Mouse (Mus musculus) limb, embryonic 12.5 days (tissue): ENCODE data around the gene Upf2. TPM values are rescaled to one million over a fixed set of nuclear protein-coding genes. Genes with fewer than 3 reads are reported as not detected.
"Not testable (repeated sequence)": the region's sequence is repeated elsewhere in the genome, so short reads cannot be mapped to it uniquely, and the experiment has no call there.

ENCODE experiments used
- ATAC-seq: fragments of 200-750 bp; cut with Nextera tagmentation; 2 replicates; pipeline ENCODE4 v1.8.0; 2017; ENCODE audit warnings: low read depth, moderate TSS enrichment; ENCODE audit not compliant: insufficient number of reproducible peaks, insufficient read depth, low FRiP score, low TSS enrichment
- H3K27ac ChIP-seq: fragments of 300-500 bp; sonication (generic); 2 replicates; pipeline ENCODE4 v1.5.1; 2016; ENCODE audit warnings: mild to moderate bottlenecking, moderate library complexity
- H3K27me3 ChIP-seq: fragments of 300-500 bp; sonication (generic); 2 replicates; pipeline ENCODE4 v1.6.1; 2016; ENCODE audit warnings: mild to moderate bottlenecking, moderate library complexity
- H3K36me3 ChIP-seq: fragments of 300-500 bp; sonication (generic); 2 replicates; pipeline ENCODE4 v1.6.1; 2016; ENCODE audit warnings: mild to moderate bottlenecking, moderate library complexity
- H3K4me1 ChIP-seq: fragments of 300-500 bp; sonication (generic); replicated peaks from 2 replicates; pipeline ENCODE4 v1.6.1; 2016
- H3K4me2 ChIP-seq: fragments of 300-500 bp; sonication (generic); 2 replicates; pipeline ENCODE4 v1.6.1; 2016; ENCODE audit warnings: mild to moderate bottlenecking, moderate library complexity
- H3K4me3 ChIP-seq: fragments of 300-500 bp; sonication (generic); replicated peaks from 2 replicates; pipeline ENCODE4 v1.5.1; 2016; ENCODE audit warnings: mild to moderate bottlenecking
- H3K9ac ChIP-seq: fragments of 300-500 bp; sonication (generic); replicated peaks from 2 replicates; pipeline ENCODE4 v1.6.1; 2016; ENCODE audit warnings: mild to moderate bottlenecking, moderate library complexity
- H3K9me3 ChIP-seq: fragments of 300-500 bp; sonication (generic); 2 replicates; pipeline ENCODE4 v1.6.1; 2016; ENCODE audit warnings: mild to moderate bottlenecking, moderate library complexity
- WGBS: fragments of 180-500 bp; shearing (Covaris S2); methylation state at CpG from one replicate; pipeline ENCODE4 v1.1.7; 2016; 5-methylcytosine and 5-hydroxymethylcytosine counted together
- polyA plus RNA-seq: library from polyadenylated mRNA; unstranded; fragments of >200 nt; fragmentation: Nextera tagmentation; extraction: Ambion mirVana; gene quantifications from 2 replicates; pipeline ENCODE4 v1.2.1, GENCODE M21; 2016

Gene Upf2
- polyA plus RNA-seq, 1 experiment from 2014 or later = 14.5 TPM

DNA sequence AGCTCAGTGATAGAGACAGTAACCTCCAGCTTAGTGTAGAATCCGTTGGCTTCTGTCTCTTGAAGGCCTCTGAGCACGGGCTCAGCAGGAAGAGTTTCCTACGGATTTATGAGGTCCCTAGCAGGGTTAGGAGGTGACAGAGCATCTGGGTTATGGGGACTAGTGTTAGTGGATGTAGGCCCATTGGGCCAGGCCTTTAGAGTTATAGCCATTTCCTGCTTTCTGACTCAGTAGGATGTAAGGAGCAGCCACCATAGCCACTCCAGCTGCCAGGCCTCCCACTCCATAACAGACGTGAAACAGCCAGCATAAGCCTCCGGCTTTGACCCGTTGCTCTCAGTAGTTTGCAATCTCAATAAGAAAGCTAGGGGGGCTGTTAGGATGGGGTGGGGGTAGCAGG is 15.2 kb upstream of the Upf2 start:
- 38% methylated on average over 6 of the region's 6 CpGs for WGBS

DNA sequence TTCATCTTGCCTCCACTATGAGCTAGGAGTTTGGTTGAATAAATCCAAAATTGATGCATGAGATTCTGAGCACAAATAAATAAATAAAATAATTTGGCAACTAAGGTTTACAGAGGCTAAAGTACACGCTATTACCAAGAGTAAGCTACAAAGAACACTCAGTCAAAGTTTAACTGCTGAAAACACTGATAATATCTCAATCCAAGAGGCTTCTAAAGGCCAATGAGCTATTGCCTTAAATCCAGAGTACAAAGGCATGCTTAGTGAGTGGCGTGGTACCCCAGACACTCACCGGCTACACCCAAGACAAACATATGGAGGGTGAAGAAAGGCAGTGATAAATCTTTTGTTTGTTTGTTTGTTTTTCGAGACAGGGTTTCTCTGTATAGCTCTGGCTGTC is 14.7 kb upstream of the Upf2 start:
- no peak overlapping the region for H3K4me3 ChIP-seq
- H3K4me2 ChIP-seq = no peak overlapping the region
- 85% methylated on average over 4 of the region's 4 CpGs for WGBS
- no peaks in the 10 kb centered on the region for H3K27me3 ChIP-seq
- no peaks in the 10 kb centered on the region for H3K4me1 ChIP-seq
- H3K9me3 ChIP-seq = no peaks in the 10 kb centered on the region
- H3K36me3 ChIP-seq = 0 out of 2 replicates have a peak, but pooled peaks cover 5% of the 10 kb centered on the region
- ATAC-seq = no peak
- H3K27ac ChIP-seq = no peak overlapping the region
- no peak overlapping the region for H3K9ac ChIP-seq

More for the DNA sequence above, 15.2 kb upstream of the Upf2 start:
- Histone ChIP-seq H3K36me3 (peaks cover 7% of the 10 kb centered on the region; the same call in 1 of the 2 replicates), H3K4me3 (no peak overlapping the region), H3K9ac (no peak overlapping the region), H3K9me3 (no peaks in the 10 kb centered on the region), H3K4me1 (no peaks in the 10 kb centered on the region), H3K27ac (no peak overlapping the region), H3K4me2 (no peak overlapping the region), H3K27me3 (no peaks in the 10 kb centered on the region)
- ATAC-seq = no peak

DNA sequence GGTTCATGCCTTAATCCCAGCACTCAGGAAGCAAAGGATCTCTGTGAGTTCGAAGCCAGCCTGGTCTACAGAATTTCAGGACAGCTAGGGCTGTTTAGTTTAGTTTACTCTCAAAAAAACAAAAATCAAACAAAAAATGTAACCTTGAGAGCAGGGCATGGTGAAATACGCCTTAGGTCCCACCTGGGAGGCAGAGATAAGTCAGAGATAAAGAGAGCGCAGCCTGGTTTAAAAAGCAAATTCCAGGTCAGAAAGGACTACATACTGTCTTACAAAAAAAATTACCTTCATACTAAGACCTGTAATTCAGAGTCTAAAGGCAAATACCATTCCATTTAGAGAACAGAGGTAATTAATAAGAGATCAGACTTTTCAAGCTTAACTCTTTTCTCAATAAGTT is 11.9 kb upstream of the Upf2 start:
- H3K27ac ChIP-seq = no peak overlapping the region
- H3K9ac ChIP-seq = no peak overlapping the region
- peaks cover 5% of the 10 kb centered on the region for H3K4me1 ChIP-seq
- 92% methylated on average over 3 of the region's 3 CpGs for WGBS
- no peak for ATAC-seq
- H3K9me3 ChIP-seq = no peaks in the 10 kb centered on the region
- H3K4me2 ChIP-seq = no peak overlapping the region
- H3K36me3 ChIP-seq = no peaks in the 10 kb centered on the region
- no peak overlapping the region for H3K4me3 ChIP-seq
- no peaks in the 10 kb centered on the region for H3K27me3 ChIP-seq

DNA sequence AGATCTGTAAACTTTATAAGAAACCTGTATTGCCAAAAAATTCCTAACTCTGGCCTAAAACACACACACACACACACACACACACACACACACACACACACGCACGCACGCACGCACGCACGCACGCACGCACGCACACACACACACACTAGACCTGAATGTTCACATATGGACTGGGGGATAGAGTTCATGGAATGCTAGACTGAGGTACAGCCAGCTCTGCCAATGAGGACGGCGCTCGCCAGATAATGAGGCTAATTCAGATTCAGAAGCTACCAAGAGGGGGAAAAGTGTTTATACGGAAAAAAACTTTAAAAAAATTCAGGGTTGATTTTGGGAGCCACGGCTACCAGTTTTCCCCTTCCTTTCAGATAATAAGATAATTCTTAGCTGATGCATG is 11.4 kb upstream of the Upf2 start:
- no peak for ATAC-seq
- Histone ChIP-seq H3K9ac (no peak overlapping the region), H3K36me3 (no peaks in the 10 kb centered on the region), H3K27me3 (no peaks in the 10 kb centered on the region), H3K27ac (no peak overlapping the region), H3K4me2 (no peak overlapping the region), H3K4me3 (no peak overlapping the region), H3K4me1 (peaks cover 5% of the 10 kb centered on the region), H3K9me3 (no peaks in the 10 kb centered on the region)
- 89% methylated on average over 14 of the region's 14 CpGs for WGBS

DNA sequence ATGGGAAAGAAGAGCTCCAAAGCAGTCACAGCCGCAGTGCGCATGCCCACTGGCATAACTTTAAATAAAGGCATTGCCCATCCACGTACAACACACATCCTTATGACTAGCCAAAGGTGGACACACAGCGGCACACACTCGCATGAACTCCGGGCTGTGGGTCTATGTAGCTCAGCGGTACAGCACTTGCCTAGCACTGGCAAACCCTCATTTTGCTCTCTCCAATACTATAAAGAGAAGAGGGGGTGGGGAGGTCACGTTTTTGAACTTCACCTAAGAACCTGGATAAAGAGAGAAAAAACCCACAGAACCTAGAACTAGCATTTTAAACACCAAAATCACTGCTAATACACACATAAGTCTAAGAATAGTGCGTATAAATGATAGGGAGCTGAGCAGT is 10.3 kb upstream of the Upf2 start:
- H3K4me2 ChIP-seq = no peak overlapping the region
- no peak overlapping the region for H3K4me3 ChIP-seq
- H3K9me3 ChIP-seq = no peaks in the 10 kb centered on the region
- no peaks in the 10 kb centered on the region for H3K27me3 ChIP-seq
- H3K9ac ChIP-seq = no peak overlapping the region
- peaks cover 5% of the 10 kb centered on the region for H3K4me1 ChIP-seq
- no peak for ATAC-seq
- WGBS = 91% methylated on average over 9 of the region's 9 CpGs
- H3K27ac ChIP-seq = no peak overlapping the region
- H3K36me3 ChIP-seq = no peaks in the 10 kb centered on the region

DNA sequence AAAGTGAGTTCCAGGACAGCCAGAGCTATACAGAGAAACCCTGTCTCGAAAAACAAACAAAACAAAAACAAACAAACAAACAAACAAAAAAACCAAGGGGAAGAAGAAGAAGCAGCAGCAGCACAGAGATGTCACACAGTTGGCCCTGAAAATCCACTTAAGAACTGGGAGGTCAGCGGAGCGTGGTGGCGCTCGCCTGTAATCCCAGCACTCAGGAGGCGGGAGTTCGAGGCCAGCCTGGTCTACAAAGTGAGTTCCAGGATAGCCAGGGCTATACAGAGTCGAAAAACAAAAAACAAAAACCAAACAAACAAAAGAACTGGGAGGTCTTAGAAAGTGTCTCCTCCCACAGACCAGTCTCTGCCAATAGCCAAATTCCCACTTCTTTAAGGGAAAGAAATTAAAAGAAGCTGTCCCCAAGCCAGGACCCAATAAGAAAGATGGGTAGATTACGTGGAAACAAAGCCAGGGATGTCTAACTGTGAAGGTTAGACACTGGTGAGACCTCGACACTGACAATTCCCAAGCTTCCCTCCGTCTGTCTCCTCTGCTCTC is 9.3 kb upstream of the Upf2 start:
- H3K4me3 ChIP-seq = peak overlapping the region; percentile 62
- peak overlapping the region; percentile 63 for H3K9ac ChIP-seq
- 57% methylated on average over 11 of the region's 11 CpGs for WGBS
- 0 out of 2 replicates have a peak overlapping the region, but pooled peaks have one; percentile 19 for H3K27ac ChIP-seq
- no peaks in the 10 kb centered on the region for H3K36me3 ChIP-seq
- H3K4me2 ChIP-seq = peak overlapping the region; percentile 75
- no peaks in the 10 kb centered on the region for H3K27me3 ChIP-seq
- H3K4me1 ChIP-seq = peaks cover 5% of the 10 kb centered on the region
- no peak for ATAC-seq
- H3K9me3 ChIP-seq = no peaks in the 10 kb centered on the region

DNA sequence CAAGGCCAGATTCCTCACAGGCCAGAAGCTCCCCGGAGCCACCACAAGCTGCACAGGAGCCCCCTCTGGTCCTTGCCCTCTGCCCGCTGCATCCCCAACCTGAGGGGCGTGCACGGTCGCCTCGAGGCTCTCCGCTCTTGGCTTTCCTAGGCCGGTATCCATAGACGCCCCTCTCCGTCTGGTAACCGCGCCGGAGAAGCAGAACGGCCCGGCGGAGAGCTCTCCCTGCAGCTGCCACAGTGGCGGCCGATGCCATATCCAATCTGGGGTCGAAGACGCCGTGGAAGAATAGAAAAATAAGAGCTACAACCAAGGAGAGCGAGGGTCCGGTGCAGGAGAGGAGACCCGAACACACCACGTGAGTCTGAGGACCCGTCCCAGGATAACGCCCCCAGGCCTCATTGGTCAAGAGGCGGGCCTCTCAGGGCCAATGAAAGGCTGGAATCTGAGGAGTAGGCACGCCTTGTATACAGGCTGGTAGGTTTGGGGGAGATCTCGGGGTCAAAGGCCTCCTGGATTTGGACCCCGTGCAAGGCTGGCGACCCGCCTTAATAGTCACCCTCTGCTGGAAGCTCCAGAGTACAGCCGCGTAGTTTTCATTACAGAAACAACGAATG is 8.7 kb upstream of the Upf2 start, which contains the start of gene Dhtkd1:
Gene Dhtkd1 (minus strand): TSS at position 377 of the 617 bp plus-strand sequence.
- peak within 1 kb of the TSS; percentile 63 for H3K9ac ChIP-seq
- no peaks in the 10 kb centered on the region for H3K36me3 ChIP-seq
- WGBS = under 1% methylated on average over 36 of the region's 36 CpGs
- ATAC-seq = peak; percentile 92
- H3K27me3 ChIP-seq = no peaks in the 10 kb centered on the region
- H3K4me2 ChIP-seq = peak within 1 kb of the TSS; percentile 75
- H3K9me3 ChIP-seq = no peaks in the 10 kb centered on the region
- H3K4me1 ChIP-seq = peaks cover 5% of the 10 kb centered on the region
- peak within 1 kb of the TSS; percentile 62 for H3K4me3 ChIP-seq
- H3K27ac ChIP-seq = 0 out of 2 replicates have a peak within 1 kb of the TSS, but pooled peaks have one; percentile 19

DNA sequence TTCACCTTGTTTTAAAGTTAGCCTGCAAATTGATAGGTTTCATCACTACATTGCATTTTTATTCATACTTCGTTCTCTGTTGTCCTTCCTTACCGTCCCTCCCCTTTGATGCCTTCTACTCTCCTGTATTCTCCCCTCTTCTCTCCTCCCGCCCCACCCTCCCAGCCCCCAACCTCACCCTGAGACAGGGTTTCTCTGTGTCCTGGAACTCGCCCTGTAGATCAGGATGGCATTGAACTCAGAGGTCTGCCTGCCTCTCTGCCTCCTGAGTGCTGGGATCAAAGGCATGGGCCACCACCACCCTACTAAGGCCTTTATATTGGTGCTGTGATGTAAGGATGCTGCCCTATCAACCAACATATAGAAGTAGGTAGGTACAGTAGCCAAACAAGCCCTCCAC is 8.2 kb upstream of the Upf2 start:
- WGBS = 36% methylated on average over 4 of the region's 4 CpGs

DNA sequence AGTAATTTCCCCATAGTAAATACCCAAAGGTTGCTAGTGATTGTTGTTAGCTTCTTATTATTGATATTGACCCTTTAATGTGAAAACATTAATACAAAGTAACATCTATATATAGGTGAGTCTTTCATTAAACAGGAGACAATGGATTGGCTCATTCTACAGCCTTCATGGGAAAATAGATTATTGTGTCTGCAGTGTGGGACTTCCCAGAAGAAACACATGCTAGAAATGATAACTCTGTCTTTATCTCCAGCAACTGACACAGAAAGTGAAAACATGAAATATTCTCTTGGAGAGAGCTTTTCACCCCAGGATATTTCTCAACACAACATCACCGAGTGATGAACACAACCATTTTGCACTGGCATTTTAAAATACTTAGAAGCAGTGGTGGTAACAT is 5.6 kb upstream of the Upf2 start:
- Histone ChIP-seq H3K9ac (no peak overlapping the region), H3K4me2 (no peak overlapping the region), H3K4me3 (no peak overlapping the region), H3K4me1 (peaks cover 5% of the 10 kb centered on the region), H3K9me3 (no peaks in the 10 kb centered on the region), H3K36me3 (no peaks in the 10 kb centered on the region), H3K27ac (no peak overlapping the region), H3K27me3 (no peaks in the 10 kb centered on the region)
- WGBS = 89% methylated on average over 1 of the region's 1 CpGs
- ATAC-seq = no peak

More for the DNA sequence above, 8.2 kb upstream of the Upf2 start:
- H3K27ac ChIP-seq = no peak overlapping the region
- peak overlapping the region; percentile 62 for H3K4me3 ChIP-seq
- no peaks in the 10 kb centered on the region for H3K36me3 ChIP-seq
- H3K4me1 ChIP-seq = peaks cover 5% of the 10 kb centered on the region
- no peaks in the 10 kb centered on the region for H3K27me3 ChIP-seq
- H3K4me2 ChIP-seq = peak overlapping the region; percentile 75
- H3K9ac ChIP-seq = no peak overlapping the region
- ATAC-seq = no peak
- H3K9me3 ChIP-seq = no peaks in the 10 kb centered on the region

DNA sequence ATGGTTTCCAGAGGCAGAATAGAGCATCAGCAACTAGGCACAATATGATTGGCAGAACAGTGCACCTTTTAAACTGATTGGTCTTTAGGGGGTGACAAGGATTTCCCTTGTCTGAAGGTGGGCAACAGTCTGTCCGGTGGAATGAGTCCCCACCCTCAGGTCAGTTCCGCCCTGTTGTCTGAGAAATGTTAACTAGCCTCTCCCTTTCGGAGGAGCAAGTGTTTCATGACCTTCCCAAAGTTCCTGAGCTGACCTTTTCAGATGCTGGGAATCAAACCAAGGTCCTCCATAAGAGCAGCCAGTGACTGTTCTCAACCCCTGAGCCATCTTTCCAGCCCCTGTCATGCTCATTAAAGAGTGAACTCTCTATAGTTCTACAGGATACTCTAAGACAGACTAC is 4.4 kb upstream of the Upf2 start:
- ATAC-seq = no peak
- H3K4me1 ChIP-seq = peaks cover 3% of the 10 kb centered on the region
- 79% methylated on average over 3 of the region's 3 CpGs for WGBS

DNA sequence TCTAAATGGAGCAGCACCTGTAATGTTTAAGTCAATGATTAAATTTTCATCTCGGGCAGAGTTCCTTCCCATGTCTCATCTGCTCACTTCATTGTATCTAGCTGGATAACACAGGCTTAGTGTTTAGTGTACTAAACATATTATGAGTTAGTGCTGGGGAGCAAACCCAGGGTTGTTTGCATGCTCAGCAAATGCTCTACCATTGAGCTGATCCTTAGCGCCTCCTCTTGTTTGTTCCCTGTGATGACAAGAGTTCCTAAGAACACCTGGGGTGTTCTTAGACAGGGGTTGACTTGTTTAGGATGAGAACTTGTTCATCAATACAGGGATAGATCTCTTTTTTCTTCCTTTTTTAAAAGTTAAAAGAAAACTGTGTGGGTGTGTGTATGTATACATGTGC is 2.3 kb upstream of the Upf2 start:
- Histone ChIP-seq H3K4me1 (peaks cover 7% of the 10 kb centered on the region), H3K27me3 (no peaks in the 10 kb centered on the region), H3K4me3 (no peak overlapping the region), H3K9me3 (no peaks in the 10 kb centered on the region), H3K36me3 (no peaks in the 10 kb centered on the region), H3K27ac (no peak overlapping the region), H3K4me2 (no peak overlapping the region), H3K9ac (no peak overlapping the region)
- WGBS = 92% methylated on average over 2 of the region's 2 CpGs
- ATAC-seq = no peak

More for the DNA sequence above, 4.4 kb upstream of the Upf2 start:
- Histone ChIP-seq H3K9ac (no peak overlapping the region), H3K36me3 (no peaks in the 10 kb centered on the region), H3K4me2 (no peak overlapping the region), H3K27ac (no peak overlapping the region), H3K27me3 (no peaks in the 10 kb centered on the region), H3K9me3 (no peaks in the 10 kb centered on the region), H3K4me3 (no peak overlapping the region)

DNA sequence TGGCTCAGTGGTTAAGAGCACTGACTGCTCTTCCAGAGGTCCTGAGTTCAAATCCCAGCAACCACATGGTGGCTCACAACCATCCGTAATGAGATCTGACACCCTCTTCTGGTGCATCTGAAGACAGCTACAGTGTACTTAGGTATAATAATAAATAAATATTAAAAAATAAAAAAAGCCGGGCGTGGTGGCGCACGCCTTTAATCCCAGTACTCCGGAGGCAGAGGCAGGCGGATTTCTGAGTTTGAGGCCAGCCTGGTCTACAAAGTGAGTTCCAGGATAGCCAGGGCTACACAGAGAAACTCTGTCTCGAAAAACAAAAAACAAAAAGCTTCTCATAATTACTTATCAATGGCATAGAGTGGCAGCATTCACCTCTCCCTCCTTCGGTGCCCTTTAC is 1.4 kb upstream of the Upf2 start:
- WGBS = 93% methylated on average over 9 of the region's 9 CpGs
- H3K9ac ChIP-seq, H3K27ac ChIP-seq, H3K9me3 ChIP-seq, H3K4me1 ChIP-seq, H3K36me3 ChIP-seq, H3K27me3 ChIP-seq, ATAC-seq: not testable (repeated sequence)
- Histone ChIP-seq H3K4me3 (peak overlapping the region; percentile 97), H3K4me2 (peak overlapping the region; percentile 63)
